Mouse (Mus musculus): ENCODE results near the gene Olfr568. TPM values are rescaled to one million over a fixed set of nuclear protein-coding genes. Genes with fewer than 3 reads are reported as not detected.

The Olfr568 gene
- not detected for polyA plus RNA-seq (2014; fragmentation: Illumina TruSeq; extraction: RNeasy Lipid Tissue Mini Kit (QIAGEN cat#74804))

DNA sequence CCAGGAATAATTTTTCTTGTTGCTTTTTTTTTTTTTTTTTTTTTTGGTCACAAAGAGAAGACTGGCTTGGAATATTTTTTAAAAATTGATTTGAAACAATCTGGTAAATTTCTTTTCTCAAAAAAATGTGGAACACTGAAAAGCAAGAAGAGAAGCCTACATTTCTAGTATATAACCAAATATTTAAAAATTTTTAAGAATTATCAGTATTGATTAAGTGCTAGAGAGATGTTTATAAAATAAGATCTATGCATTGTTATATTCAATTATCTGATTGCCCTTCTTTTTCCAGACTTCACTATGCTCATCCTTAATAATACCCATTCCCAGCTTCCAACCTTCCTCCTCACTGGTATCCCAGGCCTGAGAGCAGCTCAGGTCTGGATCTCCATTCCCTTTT is at the start of gene Olfr568:
Gene Olfr568 (plus strand): TSS at position 301 of the 400 bp plus-strand sequence.

DNA sequence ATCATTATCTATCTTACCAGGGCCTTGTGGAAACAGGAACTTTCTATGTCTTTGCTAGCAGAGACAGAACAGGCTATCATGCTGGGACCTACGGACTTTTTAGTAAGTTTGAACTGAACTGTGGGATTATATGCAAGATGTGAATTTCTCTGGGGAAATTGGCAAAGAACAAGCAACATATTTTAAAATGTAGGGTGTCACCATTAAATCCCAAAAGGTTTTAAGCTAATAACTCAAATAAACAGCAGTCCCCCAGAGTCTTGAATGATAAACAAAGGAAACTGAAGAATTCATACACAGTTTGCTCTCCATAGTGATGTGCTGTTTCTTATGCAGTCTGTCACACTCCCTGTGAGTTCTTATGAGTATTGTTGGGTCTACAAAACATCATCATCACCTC is 18.3 kb upstream of the Olfr568 start, which contains the start of gene Olfr566:
Gene Olfr566 (minus strand): TSS at position 101 of the 400 bp plus-strand sequence.

DNA sequence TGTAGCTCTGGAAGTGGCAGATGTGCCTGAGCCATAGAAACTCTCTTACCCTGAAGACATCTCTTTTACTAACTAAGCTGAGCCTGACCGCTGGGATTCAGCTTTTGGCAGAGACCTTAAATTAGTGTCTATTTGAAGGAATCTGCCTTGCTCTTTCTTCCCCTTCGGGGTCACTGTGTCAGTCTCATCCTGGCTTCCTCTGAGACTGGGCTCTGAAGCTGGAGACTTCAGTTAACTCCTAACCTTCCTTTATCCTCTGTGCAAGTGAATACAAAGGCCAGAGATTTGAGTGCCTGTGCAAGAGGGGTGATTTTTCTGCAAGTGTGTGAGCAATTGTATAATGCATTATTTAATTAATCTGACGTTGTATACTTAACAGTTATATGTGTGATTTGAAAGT is 13.9 kb downstream of the Olfr568 start, which contains the start of gene Olfr569:
Gene Olfr569 (minus strand): TSS at position 101 of the 400 bp plus-strand sequence.

DNA sequence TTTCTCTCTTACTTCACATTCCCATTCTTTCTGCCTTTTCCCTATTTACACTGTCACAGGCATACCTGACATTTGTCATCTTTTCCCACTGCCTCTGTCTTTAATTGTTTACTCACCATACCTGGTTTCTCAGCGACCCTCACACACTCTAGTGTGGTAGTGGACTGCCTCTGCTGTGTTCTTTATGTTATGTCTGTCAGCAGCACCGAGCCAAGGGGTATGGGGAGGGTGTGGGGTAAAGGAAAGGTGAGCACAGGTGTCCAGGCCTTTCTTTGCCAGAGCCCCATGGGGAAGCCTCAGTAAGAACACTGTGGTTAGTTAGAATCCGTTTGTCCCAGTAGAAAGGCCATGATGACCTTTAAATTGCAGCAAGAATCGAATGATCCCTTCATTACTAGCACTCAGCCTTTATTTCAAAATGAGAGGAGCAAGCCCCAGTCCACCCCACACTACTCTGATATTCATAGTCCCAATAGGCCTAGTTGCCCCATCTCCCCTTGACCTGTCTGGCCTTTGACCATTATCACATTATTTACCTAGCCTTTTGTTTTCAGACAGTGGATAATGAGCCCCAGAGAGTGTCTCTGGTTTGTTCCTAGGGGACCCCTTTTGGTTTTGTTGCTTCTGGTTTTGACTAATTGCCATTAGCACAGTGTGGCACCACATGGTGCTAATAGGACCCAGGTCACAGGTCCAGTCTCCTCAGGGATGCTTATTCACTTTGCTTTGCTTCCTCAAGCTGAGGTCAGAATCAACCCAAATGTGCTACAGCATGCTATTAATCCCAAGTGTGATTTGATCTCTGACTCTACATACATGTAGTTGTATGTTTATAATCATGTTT is 40.3 kb downstream of the Olfr568 start, which contains the start of gene Olfr571:
Gene Olfr571 (minus strand): TSS at position 505 of the 844 bp plus-strand sequence.

DNA sequence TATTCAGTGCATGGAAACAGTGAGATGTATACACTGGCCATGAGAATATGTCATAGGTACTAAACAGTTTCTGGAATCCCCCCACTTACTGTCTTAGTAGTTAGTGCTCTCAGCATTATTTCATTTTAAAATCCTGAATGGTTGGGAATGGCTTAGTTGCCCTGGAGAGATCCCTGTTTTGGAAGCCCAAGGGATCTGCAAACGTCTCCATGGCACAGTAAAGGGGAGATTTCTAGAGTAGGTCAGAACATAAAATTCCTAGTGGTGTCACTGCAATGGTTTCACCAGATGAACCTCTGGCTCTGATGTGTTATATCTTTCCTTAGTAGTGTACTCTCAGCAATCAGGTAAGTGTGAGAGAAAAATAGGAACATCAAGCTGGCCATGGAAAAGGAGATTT is 47.2 kb downstream of the Olfr568 start, which contains the start of gene Olfr572:
Gene Olfr572 (plus strand): TSS at position 301 of the 400 bp plus-strand sequence.

Other genes starting within 250 kb of the Olfr568 start
- not detected for gene Olfr554, start 238.7 kb upstream of the Olfr568 start, polyA plus RNA-seq (2014; fragmentation: Illumina TruSeq; extraction: RNeasy Lipid Tissue Mini Kit (QIAGEN cat#74804))
- not detected for gene Olfr555, start 218.3 kb upstream of the Olfr568 start, polyA plus RNA-seq (2014; fragmentation: Illumina TruSeq; extraction: RNeasy Lipid Tissue Mini Kit (QIAGEN cat#74804))
- gene Olfr556, start 212.2 kb upstream of the Olfr568 start, polyA plus RNA-seq (2014; fragmentation: Illumina TruSeq; extraction: RNeasy Lipid Tissue Mini Kit (QIAGEN cat#74804)) = not detected
- gene Trim68, start 189.8 kb upstream of the Olfr568 start, polyA plus RNA-seq (2014; fragmentation: Illumina TruSeq; extraction: RNeasy Lipid Tissue Mini Kit (QIAGEN cat#74804)) = 6.5 TPM
- not detected for gene Olfr557, start 181.2 kb upstream of the Olfr568 start, polyA plus RNA-seq (2014; fragmentation: Illumina TruSeq; extraction: RNeasy Lipid Tissue Mini Kit (QIAGEN cat#74804))
- gene Olfr558, start 174.9 kb upstream of the Olfr568 start, polyA plus RNA-seq (2014; fragmentation: Illumina TruSeq; extraction: RNeasy Lipid Tissue Mini Kit (QIAGEN cat#74804)) = 10.3 TPM
- not detected for gene Olfr33, start 158.1 kb upstream of the Olfr568 start, polyA plus RNA-seq (2014; fragmentation: Illumina TruSeq; extraction: RNeasy Lipid Tissue Mini Kit (QIAGEN cat#74804))
- not detected for gene Olfr559, start 149.6 kb upstream of the Olfr568 start, polyA plus RNA-seq (2014; fragmentation: Illumina TruSeq; extraction: RNeasy Lipid Tissue Mini Kit (QIAGEN cat#74804))
- not detected for gene Olfr560, start 117.8 kb upstream of the Olfr568 start, polyA plus RNA-seq (2014; fragmentation: Illumina TruSeq; extraction: RNeasy Lipid Tissue Mini Kit (QIAGEN cat#74804))
- 0.43 TPM for gene Olfr78, start 117.7 kb upstream of the Olfr568 start, polyA plus RNA-seq (2014; fragmentation: Illumina TruSeq; extraction: RNeasy Lipid Tissue Mini Kit (QIAGEN cat#74804))
- gene Olfr561, start 105.9 kb upstream of the Olfr568 start, polyA plus RNA-seq (2014; fragmentation: Illumina TruSeq; extraction: RNeasy Lipid Tissue Mini Kit (QIAGEN cat#74804)) = not detected
- gene Olfr564, start 73.6 kb upstream of the Olfr568 start, polyA plus RNA-seq (2014; fragmentation: Illumina TruSeq; extraction: RNeasy Lipid Tissue Mini Kit (QIAGEN cat#74804)) = not detected
- not detected for gene Olfr566, start 18.4 kb upstream of the Olfr568 start, polyA plus RNA-seq (2014; fragmentation: Illumina TruSeq; extraction: RNeasy Lipid Tissue Mini Kit (QIAGEN cat#74804))
- gene Olfr569, start 13.8 kb downstream of the Olfr568 start, polyA plus RNA-seq (2014; fragmentation: Illumina TruSeq; extraction: RNeasy Lipid Tissue Mini Kit (QIAGEN cat#74804)) = not detected
- gene Olfr570, start 17.5 kb downstream of the Olfr568 start, polyA plus RNA-seq (2014; fragmentation: Illumina TruSeq; extraction: RNeasy Lipid Tissue Mini Kit (QIAGEN cat#74804)) = not detected
- gene Olfr571, start 40.4 kb downstream of the Olfr568 start, polyA plus RNA-seq (2014; fragmentation: Illumina TruSeq; extraction: RNeasy Lipid Tissue Mini Kit (QIAGEN cat#74804)) = not detected
- not detected for gene Olfr572, start 47.3 kb downstream of the Olfr568 start, polyA plus RNA-seq (2014; fragmentation: Illumina TruSeq; extraction: RNeasy Lipid Tissue Mini Kit (QIAGEN cat#74804))
- not detected for gene Olfr573-ps1, start 65.5 kb downstream of the Olfr568 start, polyA plus RNA-seq (2014; fragmentation: Illumina TruSeq; extraction: RNeasy Lipid Tissue Mini Kit (QIAGEN cat#74804))
- not detected for gene Olfr574, start 71.3 kb downstream of the Olfr568 start, polyA plus RNA-seq (2014; fragmentation: Illumina TruSeq; extraction: RNeasy Lipid Tissue Mini Kit (QIAGEN cat#74804))
- gene Olfr575, start 81.7 kb downstream of the Olfr568 start, polyA plus RNA-seq (2014; fragmentation: Illumina TruSeq; extraction: RNeasy Lipid Tissue Mini Kit (QIAGEN cat#74804)) = not detected
- not detected for gene Olfr576, start 85.5 kb downstream of the Olfr568 start, polyA plus RNA-seq (2014; fragmentation: Illumina TruSeq; extraction: RNeasy Lipid Tissue Mini Kit (QIAGEN cat#74804))
- gene Olfr577, start 98.8 kb downstream of the Olfr568 start, polyA plus RNA-seq (2014; fragmentation: Illumina TruSeq; extraction: RNeasy Lipid Tissue Mini Kit (QIAGEN cat#74804)) = not detected
- gene Olfr578, start 112.2 kb downstream of the Olfr568 start, polyA plus RNA-seq (2014; fragmentation: Illumina TruSeq; extraction: RNeasy Lipid Tissue Mini Kit (QIAGEN cat#74804)) = not detected
- not detected for gene Olfr582, start 160.9 kb downstream of the Olfr568 start, polyA plus RNA-seq (2014; fragmentation: Illumina TruSeq; extraction: RNeasy Lipid Tissue Mini Kit (QIAGEN cat#74804))
- gene Olfr583, start 174.2 kb downstream of the Olfr568 start, polyA plus RNA-seq (2014; fragmentation: Illumina TruSeq; extraction: RNeasy Lipid Tissue Mini Kit (QIAGEN cat#74804)) = not detected
- gene Olfr584, start 204.8 kb downstream of the Olfr568 start, polyA plus RNA-seq (2014; fragmentation: Illumina TruSeq; extraction: RNeasy Lipid Tissue Mini Kit (QIAGEN cat#74804)) = not detected
- gene Olfr585, start 220.6 kb downstream of the Olfr568 start, polyA plus RNA-seq (2014; fragmentation: Illumina TruSeq; extraction: RNeasy Lipid Tissue Mini Kit (QIAGEN cat#74804)) = not detected
- not detected for gene Olfr586, start 248.5 kb downstream of the Olfr568 start, polyA plus RNA-seq (2014; fragmentation: Illumina TruSeq; extraction: RNeasy Lipid Tissue Mini Kit (QIAGEN cat#74804))